Mouse (Mus musculus): ENCODE results near the gene Calu.

Gene Calu

DNA sequence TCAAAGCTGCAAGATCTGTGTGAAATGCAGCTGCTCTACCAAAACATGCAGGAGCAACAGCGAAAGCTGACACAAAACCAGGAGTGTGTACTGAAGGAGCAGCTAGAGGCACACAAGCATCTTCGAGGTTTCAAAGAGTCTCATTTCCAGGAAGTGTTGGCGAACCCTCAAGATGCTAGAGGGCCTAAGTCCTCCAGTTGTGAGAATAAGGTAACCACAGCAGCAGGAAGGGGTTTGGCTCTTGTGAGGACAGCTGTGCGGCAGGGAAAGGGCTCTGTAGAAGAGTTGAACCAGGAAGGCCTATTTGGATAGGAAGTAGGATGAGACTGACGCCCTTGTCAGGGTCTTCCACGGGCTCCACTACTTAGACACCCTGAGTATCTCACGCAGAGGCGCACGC, 67.6 kb downstream of the Calu start:
- peak; percentile 24 to 41 for DNase-seq (ENCODE audit: low read depth in 2 of 2, low spot score in 2 of 2)

DNA sequence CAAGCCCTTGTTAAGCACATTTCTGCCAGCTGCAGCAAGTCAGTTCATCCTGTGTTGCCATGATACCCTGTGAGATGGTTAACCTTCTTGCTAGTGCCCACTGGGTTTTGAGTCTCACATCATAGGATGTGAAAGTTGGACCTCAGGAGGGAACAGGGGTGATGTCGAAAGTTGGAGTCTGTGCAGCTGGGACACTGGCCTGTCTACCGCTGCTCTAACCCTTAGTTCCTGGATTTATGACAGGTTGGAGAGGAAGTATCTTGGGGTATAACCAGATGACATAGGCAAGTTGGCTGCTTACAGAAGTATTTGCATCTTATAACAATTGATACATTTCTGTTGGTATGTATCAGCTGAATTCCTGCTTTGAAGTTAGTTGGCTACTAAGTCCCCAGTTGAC, 72.7 kb downstream of the Calu start:
- DNase-seq (ENCODE audit: low read depth in 2 of 2, low spot score in 2 of 2): no peak

DNA sequence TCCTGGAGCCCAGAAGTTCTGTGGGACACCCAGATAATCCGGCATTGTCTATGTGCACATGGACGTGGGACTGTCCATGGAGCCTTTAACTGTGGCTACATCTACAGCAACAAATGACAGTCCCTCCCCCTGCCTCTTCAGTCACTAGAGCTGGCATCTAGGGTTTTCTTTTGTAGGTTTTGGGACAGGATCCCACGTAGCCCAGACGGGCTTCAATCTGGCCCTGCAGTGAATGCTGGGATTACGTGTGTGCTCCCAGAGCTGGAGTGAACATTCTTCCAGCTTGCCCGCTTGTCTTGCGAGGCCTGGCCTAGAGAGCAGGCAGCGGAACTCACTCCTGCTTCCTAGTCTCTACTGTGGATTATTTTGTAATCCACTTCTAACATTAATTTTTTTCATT, 77.2 kb downstream of the Calu start:
- no peak for DNase-seq (ENCODE audit: low read depth in 2 of 2, low spot score in 2 of 2)

DNA sequence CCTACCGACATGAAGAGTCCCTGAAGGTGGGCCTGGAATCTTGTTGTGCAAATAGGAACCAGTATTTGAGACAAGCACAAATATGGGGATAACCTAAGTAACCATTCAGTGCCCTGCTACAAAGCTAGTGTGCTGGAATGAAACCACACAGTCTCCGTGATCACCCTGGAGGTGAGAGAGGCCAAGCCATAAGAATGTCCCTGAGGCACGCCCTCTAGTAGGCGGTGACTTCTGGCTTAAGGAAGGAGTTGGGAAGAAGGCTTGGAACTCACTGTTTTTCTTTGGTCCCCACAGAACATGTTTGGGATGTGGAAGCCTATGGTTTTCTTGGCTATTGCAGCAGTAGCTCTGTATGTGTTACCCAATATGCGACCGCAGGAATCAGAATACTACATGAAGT, 78.5 kb downstream of the Calu start:
- DNase-seq (ENCODE audit: low read depth in 2 of 2, low spot score in 2 of 2): no peak

Data from CD8-positive naive resting alpha-beta T cell, adult 2 months (primary cell).